Mouse (Mus musculus) embryo, embryonic 10 days (tissue): ENCODE results near the gene Fam43b.
"Not testable (repeated sequence)": the region's sequence is repeated elsewhere in the genome, so short reads cannot be mapped to it uniquely, and the experiment has no call there.

Experiments
- DNase-seq: peaks from one replicate; pipeline ENCODE4 v3.0.0-alpha.2; 2015; ENCODE audit warnings: low spot score

The Fam43b gene

GRCm38 (mm10) chr4:138395971-138396645 is at the start of gene Fam43b:
TSS of gene Fam43b (minus strand) at chr4:138396528.
- DNase-seq, result peak; percentile 60

- peak; percentile 28 for DNase-seq
Measured at GRCm38 (mm10) chr4:138444941-138445340, 48.6 kb upstream of the Fam43b start.

DNA sequence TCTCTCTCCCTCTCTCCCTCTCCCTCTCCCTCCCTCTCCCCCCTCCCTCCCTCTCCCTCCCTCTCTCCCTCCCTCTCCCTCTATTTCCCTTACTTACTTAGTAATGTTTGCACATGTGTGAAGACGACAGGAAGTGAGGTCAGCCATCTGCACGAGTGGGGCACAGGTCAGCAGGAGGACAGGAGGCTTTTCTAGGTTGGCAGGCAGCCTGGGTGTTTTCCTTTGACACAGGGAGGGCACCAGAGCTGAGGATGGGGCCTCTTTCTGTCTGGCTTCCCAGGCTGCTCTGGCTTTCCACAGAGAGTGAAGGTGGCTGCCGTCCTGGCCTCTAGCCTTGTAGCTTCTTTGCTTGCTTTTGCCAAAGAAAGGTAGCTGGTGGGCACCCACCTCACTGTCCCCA is 43.7 kb upstream of the Fam43b start:
- no peak for DNase-seq

DNA sequence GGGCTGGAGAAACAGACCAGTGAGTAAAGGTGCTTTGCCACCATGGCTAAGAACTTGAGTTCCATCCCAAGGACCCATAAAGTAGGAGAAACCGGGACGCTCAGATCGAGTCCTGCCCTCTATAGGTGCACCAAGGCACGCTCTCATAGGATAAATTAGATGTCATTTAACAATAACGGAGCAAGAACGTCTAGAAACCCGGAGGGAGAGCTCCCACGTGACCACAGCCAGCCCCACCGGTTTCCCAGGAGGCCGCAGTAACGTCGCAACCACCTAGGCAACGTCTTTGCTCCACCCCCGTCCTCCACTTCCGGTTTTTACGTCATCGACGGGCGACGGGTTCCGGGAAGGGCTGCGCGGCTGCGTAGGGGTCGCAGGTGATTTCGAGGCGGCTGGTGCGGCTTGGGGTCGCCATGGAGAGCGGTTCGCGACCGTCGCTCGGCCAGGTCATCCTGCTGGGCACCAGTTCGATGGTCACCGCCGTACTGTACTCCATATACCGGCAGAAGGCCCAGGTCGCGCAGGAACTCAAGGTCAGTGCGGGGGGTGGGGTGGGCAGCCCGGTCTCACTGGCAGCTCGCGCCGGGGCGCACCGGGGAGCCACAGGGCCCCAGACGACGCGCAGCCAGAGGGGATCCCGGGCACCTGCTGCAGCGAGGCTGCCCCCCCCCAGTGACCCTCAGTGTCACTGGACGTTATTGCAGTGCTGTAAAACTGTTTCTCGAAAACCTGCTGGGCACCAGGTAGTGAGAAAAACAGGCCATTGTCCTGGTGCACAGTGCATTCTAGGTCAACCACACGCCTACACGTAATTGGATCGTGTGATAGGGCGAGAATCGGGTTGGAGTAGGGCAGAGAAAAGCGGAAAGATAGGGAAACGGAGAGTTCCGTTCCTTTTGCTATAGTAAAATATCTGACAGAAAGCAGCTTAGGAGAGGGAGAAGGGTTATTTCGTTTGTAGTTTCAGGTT is 38.3 kb upstream of the Fam43b start, which contains the start of gene Mul1:
Gene Mul1, plus strand, starts transcription at position 325 of the 970 bp plus-strand sequence.
- peak; percentile 98 for DNase-seq

DNA sequence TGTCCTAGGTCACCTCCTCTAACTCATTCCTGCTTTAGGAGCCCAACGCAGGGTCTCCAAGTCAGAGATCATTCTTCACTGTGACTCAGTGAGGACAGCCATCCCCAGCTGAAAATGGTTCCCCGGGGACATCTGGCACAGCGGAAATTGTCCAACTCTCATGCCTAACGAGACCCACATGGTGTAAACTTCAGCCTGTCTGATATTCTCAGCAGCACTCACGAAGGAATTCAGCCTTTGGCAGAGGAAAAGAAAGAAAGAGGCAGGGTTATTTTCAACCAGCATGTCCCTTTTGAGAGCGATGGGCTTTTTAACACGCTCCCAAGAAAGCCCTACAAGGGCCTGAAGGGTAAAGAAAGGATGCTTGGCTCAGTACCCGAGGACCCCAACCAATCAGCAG is 35.0 kb upstream of the Fam43b start:
- no peak for DNase-seq

GRCm38 (mm10) chr4:138429778-138430177 is 33.5 kb upstream of the Fam43b start:
- DNase-seq, result peak; percentile 63

GRCm38 (mm10) chr4:138426778-138427705 is 30.7 kb upstream of the Fam43b start:
- DNase-seq, result peak; percentile 87

DNA sequence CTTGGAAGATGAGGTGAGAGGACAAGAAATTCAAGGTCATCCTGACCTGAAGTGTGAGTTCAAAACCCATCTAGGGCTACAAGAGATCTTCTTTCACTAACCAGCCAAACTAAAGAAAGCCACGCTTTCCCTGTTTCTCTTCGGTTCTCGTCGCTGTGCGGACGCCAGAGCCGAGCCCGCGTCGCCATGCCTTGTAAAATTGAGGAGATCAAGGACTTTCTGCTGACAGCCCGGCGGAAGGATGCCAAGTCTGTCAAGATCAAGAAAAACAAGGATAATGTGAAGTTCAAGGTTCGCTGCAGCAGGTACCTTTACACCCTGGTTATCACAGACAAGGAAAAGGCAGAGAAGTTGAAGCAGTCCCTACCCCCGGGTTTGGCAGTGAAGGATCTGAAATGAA is 29.3 kb upstream of the Fam43b start:
- DNase-seq, result not testable (repeated sequence)

DNA sequence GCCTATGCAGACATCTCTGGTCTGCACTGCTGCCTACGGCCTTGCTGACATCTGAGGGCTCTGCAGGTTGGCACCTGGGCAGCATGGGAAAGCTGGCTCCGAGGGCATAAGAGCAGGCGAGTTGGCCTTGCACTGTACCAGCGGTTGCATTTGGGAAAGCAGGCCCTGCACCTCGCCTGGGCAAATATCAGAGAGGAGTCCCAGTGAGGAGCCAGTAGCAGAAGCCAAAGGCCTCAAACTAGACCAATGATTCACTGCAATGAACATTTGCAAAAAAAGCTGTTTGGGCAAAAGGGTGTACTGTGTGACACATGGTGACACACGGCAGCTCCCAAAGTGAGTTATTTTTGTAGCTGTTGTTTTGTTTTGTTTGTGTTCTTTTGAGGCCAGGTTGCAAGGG is 28.7 kb upstream of the Fam43b start:
- no peak for DNase-seq

- no peak for DNase-seq
Measured at GRCm38 (mm10) chr4:138418340-138418957, 22.1 kb upstream of the Fam43b start.

GRCm38 (mm10) chr4:138417882-138418281 is 21.6 kb upstream of the Fam43b start:
- no peak for DNase-seq

- DNase-seq, result no peak
Measured at GRCm38 (mm10) chr4:138416414-138416813, 20.1 kb upstream of the Fam43b start.

- no peak for DNase-seq
Measured at GRCm38 (mm10) chr4:138415991-138416390, 19.7 kb upstream of the Fam43b start.

DNA sequence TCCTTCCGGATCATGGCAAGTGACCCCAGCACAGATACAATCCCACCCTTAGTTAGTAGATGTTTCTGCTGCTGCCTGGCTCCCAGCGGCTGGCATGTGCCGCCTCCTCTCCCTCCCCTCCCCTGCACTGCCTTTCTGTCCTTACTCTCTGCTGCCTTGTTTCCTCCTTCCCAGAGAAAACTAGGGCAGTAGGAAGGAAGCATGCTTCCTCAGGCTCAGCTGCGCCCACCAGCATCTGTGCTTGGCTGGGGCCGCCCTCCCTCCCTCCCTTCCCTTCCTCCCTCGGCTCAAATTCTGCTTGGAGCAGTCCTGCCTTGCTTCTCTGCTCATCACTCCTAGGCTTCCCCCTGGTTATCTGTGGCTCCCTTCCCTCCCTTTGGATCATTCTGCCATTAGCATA is 18.4 kb upstream of the Fam43b start:
- peak; percentile 21 for DNase-seq

DNA sequence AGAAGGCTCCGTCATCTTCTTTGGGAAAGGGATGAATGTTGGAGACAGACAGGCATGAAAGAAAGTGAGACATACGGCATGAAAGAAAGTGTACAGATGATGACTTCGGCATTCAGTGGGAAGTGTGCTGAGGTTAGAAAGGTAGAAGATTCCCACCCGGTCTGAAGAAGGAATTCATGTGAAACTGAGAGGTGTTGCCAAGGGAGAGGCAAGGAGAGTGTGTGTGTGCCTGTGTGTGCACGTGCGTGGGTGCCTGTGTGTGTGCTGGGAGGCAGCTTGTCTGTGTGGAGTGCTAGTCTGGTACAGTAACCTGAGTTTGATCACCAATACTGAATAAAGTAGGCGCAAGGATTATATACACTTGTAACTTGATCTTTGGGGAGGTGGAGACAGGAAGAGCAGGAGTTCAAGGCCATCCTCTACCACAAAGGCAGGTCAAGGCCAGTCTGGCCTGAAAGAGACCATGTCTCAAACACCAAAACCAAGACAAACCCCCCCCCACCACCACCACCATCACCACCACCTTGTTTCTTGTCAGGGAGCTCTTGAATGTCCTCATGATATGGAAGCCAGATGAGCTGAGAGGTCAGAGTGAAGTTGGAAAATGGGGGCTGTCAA is 15.3 kb upstream of the Fam43b start:
- no peak for DNase-seq

- DNase-seq, result peak; percentile 10
Measured at GRCm38 (mm10) chr4:138411011-138411410, 14.7 kb upstream of the Fam43b start.

GRCm38 (mm10) chr4:138407479-138408194 is 11.3 kb upstream of the Fam43b start:
- no peak for DNase-seq

DNA sequence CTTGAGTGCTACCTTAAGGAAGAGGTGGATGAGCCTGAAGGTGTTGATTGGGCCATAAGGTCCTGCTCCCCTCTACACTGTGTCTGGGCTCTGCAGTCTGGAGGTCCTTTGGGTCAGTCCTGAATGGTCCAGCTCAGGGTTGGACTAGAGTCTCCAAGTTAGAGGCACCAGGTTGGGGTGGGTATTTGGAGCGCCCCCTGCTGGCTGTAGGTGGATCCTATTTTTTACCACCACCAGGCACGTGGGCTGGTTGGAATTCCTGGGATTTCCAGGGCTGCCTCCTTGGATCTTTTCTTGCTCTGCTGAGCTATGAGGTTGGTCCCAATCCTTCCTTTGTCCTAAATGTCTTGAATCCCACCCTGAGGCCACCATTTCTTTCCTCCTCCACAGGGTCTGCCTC is 8.5 kb upstream of the Fam43b start:
- DNase-seq, result peak; percentile 36

DNA sequence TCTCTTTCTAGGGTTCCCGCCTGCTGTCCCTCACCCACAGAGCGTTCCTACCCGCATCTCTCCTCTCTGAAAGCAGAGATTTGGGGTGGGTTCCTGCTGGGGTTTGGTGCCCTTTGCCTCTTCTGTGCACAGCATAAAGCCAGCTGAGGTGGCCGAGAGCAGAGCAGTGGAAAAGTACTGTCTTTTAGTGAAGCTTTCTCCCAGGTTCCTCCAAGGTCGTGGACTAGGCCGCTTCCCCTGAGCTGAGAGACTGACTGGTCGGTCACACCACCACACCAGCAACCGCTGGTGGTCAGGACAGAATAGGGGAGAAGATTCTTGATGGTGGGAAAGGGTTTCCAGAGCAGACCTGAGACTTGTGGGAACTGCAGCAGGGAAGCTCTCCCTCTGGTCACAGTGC is 383 bp upstream of the Fam43b start:
- no peak for DNase-seq
